Mouse (Mus musculus) cerebellum, adult 9-11 months (tissue): ENCODE measurements around the gene Wdr48.

ENCODE experiments used
- DNase-seq: peaks from one replicate; pipeline ENCODE4 v3.0.0; 2022

Gene Wdr48

GRCm38 (mm10) chr9:119925729-119926128 lies 31.1 kb downstream of the Wdr48 start:
- DNase-seq = no peak

GRCm38 (mm10) chr9:119926497-119926896 lies 31.8 kb downstream of the Wdr48 start:
- no peak for DNase-seq

GRCm38 (mm10) chr9:119932358-119932757 lies 37.7 kb downstream of the Wdr48 start:
- no peak for DNase-seq

DNA sequence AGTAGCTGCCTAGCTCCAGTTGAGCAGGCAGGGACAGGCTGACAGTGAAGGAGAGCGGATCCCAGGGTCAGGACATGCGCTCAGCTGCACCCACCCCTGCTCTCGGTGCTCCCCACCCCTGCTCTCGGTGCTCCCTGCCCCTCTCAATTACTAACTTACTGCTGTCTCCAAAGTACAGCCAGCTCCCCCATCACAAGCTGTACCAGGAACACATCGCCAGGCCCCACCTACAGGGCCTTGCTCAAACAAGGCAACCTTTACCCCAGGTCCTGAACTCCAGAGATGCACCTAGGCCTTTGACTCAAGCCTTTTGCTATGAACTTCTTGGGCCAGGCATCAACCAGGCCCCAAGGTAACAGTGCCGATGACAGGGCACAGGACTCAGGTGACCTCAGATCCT lies 39.0 kb downstream of the Wdr48 start:
- DNase-seq = no peak

- DNase-seq = peak; percentile 91
Observed at GRCm38 (mm10) chr9:119937005-119937773, 42.5 kb downstream of the Wdr48 start, which contains the start of the genes Gorasp1 and Ttc21a. Gene Gorasp1 (minus strand): TSS chr9:119937565. Gene Ttc21a (plus strand): TSS chr9:119937606.

DNA sequence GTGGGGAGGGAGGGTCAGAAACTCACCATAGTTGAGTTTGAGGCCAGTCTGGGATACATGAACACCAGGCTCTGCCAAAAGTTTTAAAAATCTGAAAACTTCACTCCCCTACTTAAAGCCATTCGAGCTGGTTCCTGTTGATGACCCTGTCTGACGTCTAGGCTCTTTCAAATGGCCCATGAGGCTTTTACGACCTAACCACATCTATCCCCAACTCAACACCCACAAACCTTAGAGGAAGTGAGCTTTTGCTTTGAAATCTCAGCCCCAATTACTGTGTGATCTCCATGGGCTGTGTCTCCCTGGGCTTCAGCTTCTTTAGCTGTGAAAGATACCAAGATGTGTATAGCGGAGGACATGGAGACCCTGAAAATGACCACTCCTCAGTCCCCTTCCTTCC lies 43.8 kb downstream of the Wdr48 start:
- no peak for DNase-seq

DNA sequence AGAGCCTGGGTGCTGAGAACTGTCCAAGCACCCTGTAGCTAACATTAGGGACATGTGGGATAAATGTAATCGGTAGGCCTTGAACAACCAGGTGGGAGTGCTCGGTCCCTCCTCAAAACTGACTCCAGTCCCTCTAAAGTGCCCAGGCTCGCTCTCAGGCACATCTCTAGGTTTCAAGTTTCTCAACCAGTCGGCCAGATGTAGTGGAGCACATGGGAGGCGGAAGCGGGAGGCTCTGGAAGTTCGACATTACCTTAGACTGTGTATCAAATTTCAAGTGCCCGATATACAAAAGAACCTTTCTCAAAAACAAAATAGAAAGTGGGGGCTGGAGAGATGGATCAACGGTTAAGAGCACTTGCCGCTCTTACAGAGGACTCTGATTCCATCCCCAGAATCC lies 45.0 kb downstream of the Wdr48 start:
- no peak for DNase-seq

GRCm38 (mm10) chr9:119941407-119941806 lies 46.7 kb downstream of the Wdr48 start:
- DNase-seq = no peak

- peak; percentile 47 for DNase-seq
Observed at GRCm38 (mm10) chr9:119941861-119942260, 47.2 kb downstream of the Wdr48 start.

DNA sequence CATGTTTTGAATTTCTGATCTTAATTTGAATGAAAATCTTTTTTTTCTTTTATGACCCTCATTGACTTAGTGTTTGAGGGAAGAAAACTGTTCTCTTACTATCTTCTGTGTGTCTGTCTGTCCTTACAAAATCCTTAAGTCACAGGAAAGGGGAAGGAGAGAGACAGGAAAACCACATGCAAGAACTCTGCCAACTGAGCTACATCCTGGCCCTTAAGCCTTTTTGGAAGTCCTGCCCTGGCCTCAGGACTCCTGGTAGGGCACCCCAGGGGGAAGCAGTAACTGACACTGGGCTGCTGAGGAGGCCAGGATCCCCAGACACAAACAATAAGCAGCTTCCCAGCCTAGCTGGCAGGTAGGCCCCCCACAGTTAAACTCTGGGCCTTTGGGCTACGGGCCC lies 48.6 kb downstream of the Wdr48 start:
- DNase-seq = no peak

DNA sequence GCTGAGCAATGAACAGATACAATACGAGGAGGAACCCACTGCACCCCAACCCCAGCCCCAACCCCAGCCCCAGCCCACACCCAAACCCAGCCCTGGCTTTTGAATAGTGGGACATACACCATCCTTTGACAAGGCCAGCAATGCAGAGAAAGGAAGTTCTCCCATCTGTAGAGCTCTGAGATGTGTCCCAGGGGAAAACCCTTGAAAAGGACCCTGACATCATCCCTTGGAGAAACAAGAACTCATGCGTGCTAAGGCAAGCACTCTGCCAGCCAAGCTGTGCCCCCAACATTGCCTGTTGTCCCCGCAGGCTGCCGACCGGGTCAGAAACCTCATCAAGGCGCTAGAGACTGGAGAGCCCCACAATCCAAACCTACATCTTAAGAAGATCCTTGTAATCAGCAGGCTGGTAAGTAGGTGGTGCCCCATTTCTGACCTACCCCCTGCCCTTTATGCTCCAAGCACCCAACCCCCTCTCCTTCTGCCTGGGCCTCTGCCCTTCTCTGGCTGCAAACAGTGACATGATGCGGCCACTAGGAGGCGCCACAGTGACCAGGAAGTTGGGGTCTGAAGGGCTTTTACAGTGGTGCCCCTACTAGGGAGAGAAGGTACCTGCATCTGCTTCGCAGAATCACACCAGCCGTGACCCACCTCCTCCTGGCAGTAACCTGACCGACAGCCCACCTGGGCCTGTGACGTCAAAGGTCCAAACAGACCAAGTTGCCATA lies 50.7 kb downstream of the Wdr48 start:
- DNase-seq = no peak

DNA sequence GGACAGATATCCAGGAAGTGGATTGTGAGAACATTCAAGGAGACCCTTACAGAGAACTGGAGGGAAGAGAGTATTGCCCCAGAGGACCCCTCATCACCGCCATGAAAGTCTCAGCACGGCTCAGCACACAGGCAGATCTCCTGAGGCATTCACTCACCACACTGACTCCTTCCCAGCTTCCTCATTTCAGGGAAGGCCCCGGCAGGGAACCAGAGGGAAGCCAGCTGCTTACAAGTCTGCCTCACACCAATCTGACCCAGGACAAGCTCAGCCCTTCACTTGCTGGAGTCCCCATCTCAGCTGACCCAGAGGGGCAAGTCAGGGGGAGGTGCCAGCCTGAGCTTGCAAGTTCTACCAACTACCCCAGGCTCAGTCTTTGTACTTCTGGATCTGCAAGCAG lies 54.1 kb downstream of the Wdr48 start:
- no peak for DNase-seq

DNA sequence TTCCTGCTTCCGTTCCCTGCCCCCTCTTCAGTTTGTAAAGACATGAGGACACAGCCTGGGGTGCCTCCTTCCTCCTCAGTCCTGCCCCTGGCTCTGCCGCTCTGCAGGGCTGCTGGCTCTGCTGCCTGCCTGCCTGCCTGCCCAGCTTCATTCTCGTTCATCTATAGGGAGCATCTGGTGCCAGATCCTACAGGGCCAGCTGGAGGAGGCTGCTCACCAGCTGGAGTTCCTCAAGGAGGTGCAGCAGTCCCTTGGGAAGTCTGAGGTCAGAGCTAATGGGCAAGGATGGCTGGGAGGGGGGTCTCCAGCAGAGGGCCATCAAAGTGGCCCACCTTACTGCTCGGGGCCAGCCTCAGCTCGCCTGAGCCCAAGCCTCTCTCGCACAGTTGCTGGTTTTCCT lies 55.8 kb downstream of the Wdr48 start:
- DNase-seq = no peak

GRCm38 (mm10) chr9:119951388-119951787 lies 56.7 kb downstream of the Wdr48 start:
- no peak for DNase-seq

DNA sequence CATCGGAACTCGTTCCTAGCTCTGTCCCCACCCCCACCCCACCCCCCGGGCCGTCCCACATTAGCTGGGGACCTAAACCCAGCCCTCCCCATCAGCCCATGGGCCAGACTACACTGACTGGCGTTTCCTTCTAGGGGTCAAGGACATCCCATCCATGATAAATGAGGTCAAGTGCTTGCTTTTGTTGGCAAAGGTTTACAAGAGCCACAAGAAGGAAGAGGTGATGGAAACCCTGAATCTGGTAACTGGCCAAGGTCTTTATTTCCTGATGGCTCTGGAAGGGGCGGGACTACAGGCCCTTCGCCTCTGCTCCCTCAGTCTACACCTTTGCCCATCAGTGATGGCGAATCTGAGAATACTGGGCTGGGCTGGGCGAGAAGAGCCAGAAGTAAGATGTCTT lies 64.2 kb downstream of the Wdr48 start:
- no peak for DNase-seq

DNA sequence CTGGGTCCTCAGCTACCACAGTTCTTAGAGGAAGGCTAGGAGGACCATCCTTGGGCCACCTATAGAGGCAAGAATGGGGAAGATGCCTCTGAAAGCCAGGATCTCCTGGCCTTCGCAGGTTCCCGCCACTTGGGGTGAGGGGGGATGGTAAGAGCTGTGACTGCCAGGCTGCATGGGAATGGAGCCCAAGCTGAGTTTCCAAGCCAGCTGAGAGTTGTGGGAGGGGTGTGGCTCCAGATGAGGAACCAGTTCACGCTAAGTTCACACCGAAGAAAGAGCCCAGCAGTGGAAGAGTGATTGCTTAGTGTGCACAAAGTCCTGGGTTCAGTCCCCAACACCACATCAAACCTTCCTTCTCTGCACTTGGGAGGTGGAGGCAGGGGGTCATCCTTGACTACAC lies 67.5 kb downstream of the Wdr48 start:
- DNase-seq = no peak

- DNase-seq = peak; percentile 63
Observed at GRCm38 (mm10) chr9:119962987-119963667, 68.4 kb downstream of the Wdr48 start.

- DNase-seq = no peak
Observed at GRCm38 (mm10) chr9:119964206-119964605, 69.5 kb downstream of the Wdr48 start.

DNA sequence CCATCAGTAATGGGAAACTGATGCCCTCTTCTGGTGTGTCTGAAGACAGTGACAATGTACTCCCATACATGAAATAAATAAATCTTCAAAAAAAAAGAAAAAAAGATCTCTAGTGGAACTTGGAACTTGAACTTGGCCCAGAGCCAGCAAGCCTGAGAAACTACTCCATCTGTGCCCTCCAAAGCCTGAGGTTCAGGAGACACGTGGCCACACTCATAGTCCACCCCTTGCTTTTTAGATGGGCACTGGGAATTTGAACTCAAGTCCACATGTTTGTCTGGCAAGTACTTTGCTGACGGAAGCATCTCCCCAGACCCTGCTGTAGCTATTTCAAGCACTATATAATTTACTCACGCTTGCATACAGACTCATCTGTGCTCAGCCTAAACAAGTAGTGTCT lies 70.5 kb downstream of the Wdr48 start:
- DNase-seq = no peak

DNA sequence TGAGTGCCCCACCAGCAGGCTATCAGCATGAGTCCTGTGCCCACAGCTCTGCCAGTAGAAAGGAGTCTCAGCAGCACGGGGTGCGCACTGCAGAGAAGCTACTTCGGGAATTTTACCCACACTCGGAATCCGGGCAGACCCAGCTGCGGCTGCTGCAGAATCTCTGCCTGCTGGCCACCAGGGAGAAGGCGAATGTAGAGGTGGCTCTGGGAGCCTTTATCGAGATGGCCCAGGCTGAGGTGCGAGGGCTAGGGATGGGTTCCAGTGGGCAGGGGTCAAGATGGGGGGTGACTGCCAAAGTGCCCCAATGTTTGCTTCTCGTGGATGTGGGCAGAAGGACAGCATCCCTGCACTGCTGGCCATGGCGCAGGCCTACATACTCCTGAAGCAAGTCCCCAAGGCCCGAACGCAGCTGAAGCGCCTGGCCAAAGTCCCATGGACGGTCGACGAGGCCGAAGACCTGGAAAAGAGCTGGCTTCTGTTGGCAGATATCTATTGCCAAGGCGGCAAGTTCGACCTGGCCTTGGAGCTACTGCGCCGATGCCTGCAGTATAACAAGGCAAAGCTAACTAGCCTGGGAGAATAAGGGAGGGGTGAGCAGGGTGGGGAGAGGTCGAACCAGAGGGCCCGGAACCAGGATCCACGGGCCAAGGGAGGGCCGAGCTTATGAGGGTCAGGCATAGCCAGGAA lies 71.7 kb downstream of the Wdr48 start:
- no peak for DNase-seq

DNA sequence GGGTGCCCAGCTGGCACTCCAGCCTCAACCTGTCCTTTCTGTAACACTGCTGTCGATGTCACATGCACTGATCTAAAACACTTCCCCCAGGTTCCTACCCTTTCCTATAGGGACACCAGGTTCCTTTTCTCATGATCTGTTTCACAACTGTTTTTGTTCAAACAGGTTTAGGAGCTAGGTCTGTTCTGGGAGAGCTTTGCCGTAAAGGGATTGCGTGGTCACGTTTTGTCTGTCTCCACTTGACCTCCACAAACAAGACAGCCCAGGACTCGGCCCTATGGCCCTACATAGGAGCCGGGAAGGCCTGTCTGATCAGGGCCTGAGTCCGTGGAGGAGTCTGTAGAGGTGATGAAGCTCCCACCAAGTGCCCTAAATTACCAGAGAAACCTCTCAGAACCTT lies 75.1 kb downstream of the Wdr48 start:
- no peak for DNase-seq

DNA sequence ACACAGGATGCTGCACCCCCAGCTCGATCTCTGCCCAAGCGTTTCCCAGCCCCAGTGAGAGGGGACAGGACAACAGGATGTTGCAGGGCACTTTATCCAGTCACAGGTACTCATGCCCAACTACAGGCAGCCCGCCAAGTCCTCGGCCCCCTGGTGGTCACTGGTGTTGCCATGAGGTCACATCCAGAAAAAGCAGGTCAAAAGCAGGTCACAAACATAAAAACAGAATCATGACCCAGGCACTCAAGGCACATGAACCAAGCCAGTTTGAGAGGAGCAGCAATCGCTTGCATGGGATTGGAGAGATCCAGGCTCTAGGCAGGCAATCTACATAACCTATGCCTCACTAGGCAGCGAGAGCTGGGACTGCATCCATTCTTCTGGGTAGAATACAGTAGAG lies 75.5 kb downstream of the Wdr48 start:
- peak; percentile 79 for DNase-seq
